Mouse (Mus musculus) MEL (cell line): ENCODE data around the gene Hoxc5. TPM values are rescaled to one million over a fixed set of nuclear protein-coding genes. Genes with fewer than 3 reads are reported as not detected.

ENCODE experiments used
- DNase-seq: peaks from one replicate; pipeline ENCODE4 v3.0.0; 2011; ENCODE audit warnings: low read depth, low spot score
- H3K27ac ChIP-seq: 2 replicates; pipeline ENCODE4 v1.5.1; 2012; ENCODE audit warnings: low read depth, mild to moderate bottlenecking, control low read depth, low read length, moderate library complexity; ENCODE audit not compliant: control insufficient read depth
- H3K27me3 ChIP-seq, 2 experiments: fragments of 150-350 bp in 1 of 2; sonication (generic) in 1 of 2; 2 replicates each; pipeline ENCODE4 v1.6.1; 2012; ENCODE audit warnings: low read length in 2 of 2, mild to moderate bottlenecking in 2 of 2, improper control_type of control experiment in 1 of 2, moderate library complexity in 1 of 2; ENCODE audit not compliant: insufficient read depth in 2 of 2, control insufficient read depth in 1 of 2
- H3K36me3 ChIP-seq, 2 experiments: 2 replicates each; pipeline ENCODE4 v1.6.1; 2012 to 2014; ENCODE audit warnings: low read length in 2 of 2, improper control_type of control experiment in 1 of 2, inconsistent platforms in 1 of 2, mild to moderate bottlenecking in 1 of 2; ENCODE audit not compliant: insufficient read depth in 2 of 2, control insufficient read depth in 1 of 2
- H3K4me1 ChIP-seq, 2 experiments: fragments of 150-350 bp in 1 of 2; sonication (generic) in 1 of 2; 2 replicates each; pipeline ENCODE4 v1.6.1; 2012; ENCODE audit warnings: low read length in 2 of 2, improper control_type of control experiment in 1 of 2, mild to moderate bottlenecking in 1 of 2; ENCODE audit not compliant: insufficient read depth in 2 of 2, control insufficient read depth in 1 of 2
- H3K4me3 ChIP-seq, 2 experiments: fragments of 150-350 bp in 1 of 2; sonication (generic) in 1 of 2; 2 replicates each; pipeline ENCODE4 v1.5.1; 2012; ENCODE audit warnings: low read depth in 2 of 2, low read length in 2 of 2, mild to moderate bottlenecking in 2 of 2, moderate library complexity in 2 of 2, control low read depth in 1 of 2, improper control_type of control experiment in 1 of 2; ENCODE audit not compliant: control insufficient read depth in 1 of 2, insufficient read depth in 1 of 2
- H3K79me2 ChIP-seq: 2 replicates; pipeline ENCODE4 v1.6.1; 2012; ENCODE audit warnings: mild to moderate bottlenecking, low read length, moderate library complexity; ENCODE audit not compliant: control insufficient read depth, poor library complexity, insufficient read depth
- H3K9ac ChIP-seq: 2 replicates; pipeline ENCODE4 v1.6.1; 2012; ENCODE audit warnings: low read depth, mild to moderate bottlenecking, control low read depth, low read length, moderate library complexity; ENCODE audit not compliant: control insufficient read depth, poor library complexity, severe bottlenecking
- H3K9me3 ChIP-seq: fragments of 150-350 bp; sonication (generic); replicated peaks from 2 replicates; pipeline ENCODE4 v1.6.1; 2012; ENCODE audit warnings: mild to moderate bottlenecking, low read length, improper control_type of control experiment, moderate library complexity; ENCODE audit not compliant: insufficient read depth
- BHLHE40 ChIP-seq: IDR thresholded peaks from 2 replicates; pipeline ENCODE4 v1.6.1; 2012; ENCODE audit warnings: low read depth, mild to moderate bottlenecking, inconsistent platforms, low read length, improper control_type of control experiment, borderline replicate concordance
- CHD2 ChIP-seq: IDR thresholded peaks from 2 replicates; pipeline ENCODE4 v1.6.1; 2011; ENCODE audit warnings: low read length, improper control_type of control experiment
- CTCF ChIP-seq, 3 experiments: IDR thresholded peaks in 2 of 3; conservative IDR thresholded peaks in 1 of 3; 2 replicates each; pipeline ENCODE4 v1.5.1; 2011 to 2012; ENCODE audit warnings: low read length in 3 of 3, low read depth in 2 of 3, mild to moderate bottlenecking in 2 of 3, improper control_type of control experiment in 1 of 3, inconsistent platforms in 1 of 3, mixed read lengths in 1 of 3, moderate library complexity in 1 of 3; ENCODE audit not compliant: control insufficient read depth in 1 of 3, insufficient read depth in 1 of 3, poor library complexity in 1 of 3, severe bottlenecking in 1 of 3
- ELF1 ChIP-seq: IDR thresholded peaks from 2 replicates; pipeline ENCODE4 v1.6.1; 2014; ENCODE audit warnings: low read depth, mild to moderate bottlenecking, inconsistent platforms, low read length, improper control_type of control experiment, moderate library complexity
- EP300 ChIP-seq, 2 experiments: IDR thresholded peaks; 2 replicates each; pipeline ENCODE4 v1.6.1; 2011; ENCODE audit warnings: improper control_type of control experiment in 2 of 2, low read length in 2 of 2, low read depth in 1 of 2, mild to moderate bottlenecking in 1 of 2
- ETS1 ChIP-seq: IDR thresholded peaks from 2 replicates; pipeline ENCODE4 v1.6.1; 2012; ENCODE audit warnings: low read depth, mild to moderate bottlenecking, inconsistent platforms, low read length, improper control_type of control experiment, moderate library complexity
- GATA1 ChIP-seq: IDR thresholded peaks from 2 replicates; pipeline ENCODE4 v1.6.1; 2011; ENCODE audit warnings: low read depth, low read length, improper control_type of control experiment
- JUND ChIP-seq: IDR thresholded peaks from 2 replicates; pipeline ENCODE4 v1.6.1; 2011; ENCODE audit warnings: low read depth, mild to moderate bottlenecking, improper control_type of control experiment, low read length
- MAX ChIP-seq: IDR thresholded peaks from 2 replicates; pipeline ENCODE4 v1.6.1; 2011; ENCODE audit warnings: low read length, improper control_type of control experiment
- MAZ ChIP-seq: IDR thresholded peaks from 2 replicates; pipeline ENCODE4 v1.6.1; 2012; ENCODE audit warnings: low read depth, mild to moderate bottlenecking, inconsistent platforms, low read length, improper control_type of control experiment
- MEF2A ChIP-seq: IDR thresholded peaks from 2 replicates; pipeline ENCODE4 v1.6.1; 2014; ENCODE audit warnings: low read depth, mild to moderate bottlenecking, inconsistent platforms, low read length, improper control_type of control experiment; ENCODE audit not compliant: poor library complexity, insufficient replicate concordance, severe bottlenecking; ENCODE audit errors: extremely low read depth
- POLR2A ChIP-seq, 2 experiments: IDR thresholded peaks; 2 replicates each; pipeline ENCODE4 v1.6.1; 2011 to 2012; ENCODE audit warnings: low read length in 2 of 2, mild to moderate bottlenecking in 2 of 2, control low read depth in 1 of 2, improper control_type of control experiment in 1 of 2, low read depth in 1 of 2, moderate library complexity in 1 of 2; ENCODE audit not compliant: control insufficient read depth in 1 of 2, insufficient read depth in 1 of 2, poor library complexity in 1 of 2
- POLR2AphosphoS2 ChIP-seq: IDR thresholded peaks from 2 replicates; pipeline ENCODE4 v1.6.1; 2011; ENCODE audit warnings: low read length, improper control_type of control experiment
- RAD21 ChIP-seq: IDR thresholded peaks from 2 replicates; pipeline ENCODE4 v1.6.1; 2011; ENCODE audit warnings: mild to moderate bottlenecking, low read depth, low read length, improper control_type of control experiment
- RCOR1 ChIP-seq: IDR thresholded peaks from 2 replicates; pipeline ENCODE4 v1.6.1; 2012; ENCODE audit warnings: low read depth, mild to moderate bottlenecking, inconsistent platforms, low read length, improper control_type of control experiment
- SIN3A ChIP-seq: IDR thresholded peaks from 2 replicates; pipeline ENCODE4 v1.6.1; 2012; ENCODE audit warnings: low read length, improper control_type of control experiment, inconsistent platforms
- TBP ChIP-seq: IDR thresholded peaks from 2 replicates; pipeline ENCODE4 v1.8.0; 2011; ENCODE audit warnings: low read depth, low read length, improper control_type of control experiment
- TCF12 ChIP-seq: IDR thresholded peaks from 2 replicates; pipeline ENCODE4 v1.6.1; 2014; ENCODE audit warnings: low read depth, mild to moderate bottlenecking, inconsistent platforms, low read length, improper control_type of control experiment, moderate library complexity
- UBTF ChIP-seq: IDR thresholded peaks from 2 replicates; pipeline ENCODE4 v1.6.1; 2012; ENCODE audit warnings: low read depth, mild to moderate bottlenecking, inconsistent platforms, low read length, improper control_type of control experiment, moderate library complexity, borderline replicate concordance; ENCODE audit not compliant: insufficient read depth
- ZC3H11A ChIP-seq: IDR thresholded peaks from 2 replicates; pipeline ENCODE4 v1.6.1; 2012; ENCODE audit warnings: low read depth, mild to moderate bottlenecking, inconsistent platforms, low read length, improper control_type of control experiment
- polyA plus RNA-seq, 2 experiments: library from polyadenylated mRNA; stranded (reverse) in 1 of 2; unstranded in 1 of 2; fragments of >175 nt in 1 of 2; fragments of >200 nt in 1 of 2; gene quantifications; 2 replicates each; pipeline versions ENCODE4 v1.2.1 to v1.2.4; 2012; ENCODE audit warnings: low replicate concordance in 2 of 2, low read depth in 1 of 2; ENCODE audit not compliant: insufficient read length in 2 of 2, insufficient read depth in 1 of 2, missing spikeins in 1 of 2
- total RNA-seq: library from RNA; depleted of rRNA; stranded (reverse); fragments of 300-350 nt; gene quantifications from 2 replicates; pipeline ENCODE4 v1.2.3, GENCODE M21; 2012

Gene Hoxc5
- total and polyA plus RNA-seq, 3 experiments, result 0.46 to 3.0 TPM; not detected in 1

GRCm38 (mm10) chr15:103051670-103052069, 84.4 kb downstream of the Hoxc5 start:
- peaks cover 2 to 4% of the 10 kb centered on the region in 2 experiments for H3K4me1 ChIP-seq
- H3K27ac ChIP-seq, result no peak overlapping the region
- H3K36me3 ChIP-seq, result peaks cover 0 to 8% of the 10 kb centered on the region in 2 experiments; a peak in 2 of 4 replicates
- TF ChIP-seq POLR2A (IDR thresholded peaks at IDR 0.05; ENCODE audit: control insufficient read depth in 1 of 2, insufficient read depth in 1 of 2, low read depth in 1 of 2, low read length in 2 of 2, poor library complexity in 1 of 2) (no peak), MAX (no peak), TCF12 (no peak), POLR2AphosphoS2 (no peak), ELF1 (no peak), UBTF (no peak), RAD21 (no peak), BHLHE40 (no peak), GATA1 (no peak), CTCF (IDR thresholded peaks at IDR 0.05 in 2 of 3, conservative IDR thresholded peaks at IDR 0.05 in 1 of 3; ENCODE audit: control insufficient read depth in 1 of 3, insufficient read depth in 1 of 3, low read depth in 2 of 3, low read length in 3 of 3, poor library complexity in 1 of 3, severe bottlenecking in 1 of 3) (no peak), ZC3H11A (no peak), SIN3A (no peak), CHD2 (no peak)
- H3K9me3 ChIP-seq, result no peaks in the 10 kb centered on the region
- no peaks in the 10 kb centered on the region for H3K27me3 ChIP-seq
- H3K4me3 ChIP-seq, result no peak overlapping the region
- H3K9ac ChIP-seq, result no peak overlapping the region
- H3K79me2 ChIP-seq, result no peaks in the 10 kb centered on the region
- no peak for DNase-seq

GRCm38 (mm10) chr15:103053210-103053609, 86.0 kb downstream of the Hoxc5 start:
- no peak overlapping the region for H3K4me3 ChIP-seq
- no peaks in the 10 kb centered on the region for H3K27me3 ChIP-seq
- peaks cover 2 to 4% of the 10 kb centered on the region in 2 experiments for H3K4me1 ChIP-seq
- H3K9me3 ChIP-seq, result no peaks in the 10 kb centered on the region
- DNase-seq, result peak; percentile 73
- peak; percentile 26 to 65; a peak in 3 of 4 replicates for TF ChIP-seq EP300 (IDR thresholded peaks at IDR 0.05; ENCODE audit: low read depth in 1 of 2, low read length in 2 of 2)
- TF ChIP-seq ELF1, result no peak
- 0 out of 2 replicates have a peak, but pooled peaks have one; percentile 58 for TF ChIP-seq RCOR1
- TF ChIP-seq UBTF, result peak; percentile 91
- 0 out of 2 replicates have a peak, but pooled peaks have one; percentile 22 for TF ChIP-seq SIN3A
- TF ChIP-seq ETS1, result peak; percentile 38; the same call in 1 of the 2 replicates
- TF ChIP-seq MAZ, result no peak
- TF ChIP-seq JUND, result no peak
- peak; percentile 93 for TF ChIP-seq TBP
- no peak for TF ChIP-seq MEF2A
- TF ChIP-seq, all 39 proteins: peak for 6
- no peaks in the 10 kb centered on the region for H3K79me2 ChIP-seq
- H3K27ac ChIP-seq, result no peak overlapping the region
- no peak overlapping the region for H3K9ac ChIP-seq
- peaks cover 0 to 8% of the 10 kb centered on the region in 2 experiments; a peak in 2 of 4 replicates for H3K36me3 ChIP-seq
